Mouse (Mus musculus) limb, embryonic 14.5 days (tissue): ENCODE measurements around the gene Itgb1bp1. TPM values are rescaled to one million over a fixed set of nuclear protein-coding genes. Genes with fewer than 3 reads are reported as not detected.
A peak's percentile ranks its signal among the peaks of the same experiment; 100 is the strongest.

Source experiments
- ATAC-seq: fragments of 200-750 bp; cut with Nextera tagmentation; 2 replicates; pipeline ENCODE4 v1.8.0; 2017; ENCODE audit warnings: low read depth, moderate number of reproducible peaks, moderate TSS enrichment; ENCODE audit not compliant: low FRiP score
- DNase-seq: peaks from one replicate; pipeline ENCODE4 v3.0.0-alpha.2; 2015; ENCODE audit warnings: low spot score
- H3K27ac ChIP-seq: fragments of 300-500 bp; sonication (generic); replicated peaks from 2 replicates; pipeline ENCODE4 v1.5.1; 2014; ENCODE audit warnings: low read depth, mild to moderate bottlenecking, low read length, moderate library complexity, mixed read lengths
- H3K27me3 ChIP-seq: fragments of 300-500 bp; sonication (generic); 2 replicates; pipeline ENCODE4 v1.6.1; 2014; ENCODE audit warnings: low read length, mixed read lengths; ENCODE audit not compliant: control insufficient read depth, insufficient read depth
- H3K36me3 ChIP-seq: fragments of 300-500 bp; sonication (generic); 2 replicates; pipeline ENCODE4 v1.6.1; 2014; ENCODE audit warnings: mild to moderate bottlenecking, low read length, moderate library complexity, mixed read lengths; ENCODE audit not compliant: control insufficient read depth, insufficient read depth
- H3K4me1 ChIP-seq: fragments of 300-500 bp; sonication (generic); 2 replicates; pipeline ENCODE4 v1.6.1; 2014; ENCODE audit warnings: antibody characterized with exemption, low read length, mixed read lengths; ENCODE audit not compliant: control insufficient read depth, insufficient read depth
- H3K4me2 ChIP-seq: fragments of 300-500 bp; sonication (generic); replicated peaks from 2 replicates; pipeline ENCODE4 v1.6.1; 2014; ENCODE audit warnings: low read depth, mild to moderate bottlenecking, low read length, moderate library complexity; ENCODE audit not compliant: severe bottlenecking
- H3K4me3 ChIP-seq: fragments of 300-500 bp; sonication (generic); replicated peaks from 2 replicates; pipeline ENCODE4 v1.5.1; 2014; ENCODE audit warnings: low read length
- H3K9ac ChIP-seq: fragments of 300-500 bp; sonication (generic); 2 replicates; pipeline ENCODE4 v1.6.1; 2014; ENCODE audit warnings: mild to moderate bottlenecking, low read depth, low read length, moderate library complexity; ENCODE audit not compliant: severe bottlenecking
- H3K9me3 ChIP-seq: fragments of 300-500 bp; sonication (generic); 2 replicates; pipeline ENCODE4 v1.6.1; 2016; ENCODE audit warnings: low read length; ENCODE audit not compliant: control insufficient read depth
- POLR2A ChIP-seq: fragments of 200-500 bp; IDR thresholded peaks from 2 replicates; pipeline ENCODE4 v1.8.0; 2012; ENCODE audit warnings: inconsistent platforms, mild to moderate bottlenecking, moderate library complexity, borderline replicate concordance; ENCODE audit not compliant: insufficient read depth, insufficient read length; ENCODE audit errors: extremely low read depth
- WGBS: fragments of 180-500 bp; shearing (Covaris S2); extraction: QIAGEN DNeasy Blood & Tissue Kit; methylation state at CpG from one replicate; pipeline ENCODE4 v1.1.7; 2014; 5-methylcytosine and 5-hydroxymethylcytosine counted together
- polyA plus RNA-seq, 2 experiments: library from polyadenylated mRNA; depleted of rRNA in 1 of 2; stranded (reverse) in 1 of 2; unstranded in 1 of 2; fragments of >200 nt; fragmentation: Nextera tagmentation in 1 of 2; extraction: Ambion mirVana in 1 of 2; gene quantifications; 2 replicates each; pipeline versions ENCODE4 v1.2.1 to v1.2.3; 2012 to 2014

The Itgb1bp1 gene
- 22.3 and 27.4 TPM in 2 replicates for polyA plus RNA-seq (2012; rRNA removed)
- polyA plus RNA-seq (2014; fragmentation: Nextera tagmentation; extraction: Ambion mirVana): 52.1 and 62.6 TPM in 2 replicates

GRCm38 (mm10) chr12:21286243-21286622 is at the start of gene Itgb1bp1:
Gene Itgb1bp1, minus strand, starts transcription at chr12:21286284.
- ATAC-seq (peak; percentile 96), DNase-seq (peak; percentile 99)
- 0% methylated on average over 28 of the region's 28 CpGs for WGBS
- no peaks in the 10 kb centered on the region for H3K9me3 ChIP-seq
- peak within 1 kb of the TSS; percentile 86 for H3K9ac ChIP-seq
- H3K4me3 ChIP-seq: peak within 1 kb of the TSS; percentile 89
- H3K36me3 ChIP-seq: peaks cover 18% of the 10 kb centered on the region
- H3K27ac ChIP-seq: peak within 1 kb of the TSS; percentile 89
- no peak for TF ChIP-seq POLR2A
- peak within 1 kb of the TSS; percentile 70 for H3K4me2 ChIP-seq
- H3K4me1 ChIP-seq: peaks cover 4% of the 10 kb centered on the region; the same call in 1 of the 2 replicates
- no peaks in the 10 kb centered on the region for H3K27me3 ChIP-seq

GRCm38 (mm10) chr12:21335869-21336268 is 49.8 kb upstream of the Itgb1bp1 start:
- Histone ChIP-seq H3K4me2 (no peak overlapping the region), H3K27ac (no peak overlapping the region), H3K4me3 (no peak overlapping the region), H3K9ac (no peak overlapping the region), H3K9me3 (no peaks in the 10 kb centered on the region), H3K36me3 (peaks cover 66% of the 10 kb centered on the region), H3K27me3 (no peaks in the 10 kb centered on the region), H3K4me1 (no peaks in the 10 kb centered on the region)
- DNase-seq (no peak), ATAC-seq (no peak)
- WGBS: 85% methylated on average over 7 of the region's 7 CpGs
- no peak for TF ChIP-seq POLR2A

DNA sequence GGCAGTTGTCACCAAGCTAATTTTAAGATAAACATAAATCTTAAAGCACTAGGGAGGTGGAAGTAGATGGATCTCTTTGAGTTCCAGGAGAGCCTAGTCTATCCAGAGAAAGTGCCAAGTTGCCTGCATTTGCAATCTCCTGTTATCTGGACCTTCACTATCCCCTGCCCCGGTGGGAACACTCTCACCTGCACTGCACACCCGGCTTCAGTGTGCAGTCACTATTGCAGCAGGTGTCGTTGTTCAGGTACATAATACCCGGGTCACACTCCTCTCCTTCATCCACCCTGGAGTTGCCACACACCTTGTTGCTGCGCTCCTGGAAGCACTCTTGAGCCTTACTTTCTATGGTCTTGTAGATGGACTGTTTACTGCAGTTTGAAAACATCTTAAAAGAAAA is 47.7 kb upstream of the Itgb1bp1 start:
- H3K27me3 ChIP-seq: no peaks in the 10 kb centered on the region
- TF ChIP-seq POLR2A: no peak
- ATAC-seq (no peak), DNase-seq (no peak)
- H3K4me1 ChIP-seq: no peaks in the 10 kb centered on the region
- no peak overlapping the region for H3K4me2 ChIP-seq
- 90% methylated on average over 5 of the region's 5 CpGs for WGBS
- H3K9me3 ChIP-seq: no peaks in the 10 kb centered on the region
- no peak overlapping the region for H3K27ac ChIP-seq
- no peak overlapping the region for H3K4me3 ChIP-seq
- H3K36me3 ChIP-seq: peaks cover 61% of the 10 kb centered on the region
- H3K9ac ChIP-seq: no peak overlapping the region

DNA sequence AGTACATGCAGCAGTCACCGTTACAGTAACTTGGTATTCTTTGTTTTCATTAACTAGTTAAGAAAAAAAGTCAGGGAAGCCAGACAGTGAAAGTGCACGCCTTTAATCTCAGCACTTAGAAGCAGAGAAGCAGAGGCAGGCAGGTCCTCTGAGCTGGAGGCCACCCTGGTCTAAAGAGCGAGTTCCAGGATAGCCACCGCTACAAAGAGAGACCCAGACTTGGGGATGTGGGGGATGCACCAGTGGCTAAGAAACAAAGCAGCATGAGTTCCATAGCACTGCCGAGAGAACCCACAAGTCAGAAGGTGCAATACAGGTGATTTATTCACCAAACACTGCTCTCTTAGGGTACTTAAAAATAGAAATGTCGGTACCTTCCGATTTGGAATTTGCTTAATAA is 46.9 kb upstream of the Itgb1bp1 start:
- H3K27me3 ChIP-seq: no peaks in the 10 kb centered on the region
- TF ChIP-seq POLR2A: no peak
- peaks cover 64% of the 10 kb centered on the region for H3K36me3 ChIP-seq
- 94% methylated on average over 7 of the region's 7 CpGs for WGBS
- H3K27ac ChIP-seq: no peak overlapping the region
- DNase-seq (no peak), ATAC-seq (no peak)
- no peak overlapping the region for H3K4me2 ChIP-seq
- H3K4me3 ChIP-seq: no peak overlapping the region
- no peaks in the 10 kb centered on the region for H3K9me3 ChIP-seq
- H3K4me1 ChIP-seq: no peaks in the 10 kb centered on the region
- no peak overlapping the region for H3K9ac ChIP-seq

DNA sequence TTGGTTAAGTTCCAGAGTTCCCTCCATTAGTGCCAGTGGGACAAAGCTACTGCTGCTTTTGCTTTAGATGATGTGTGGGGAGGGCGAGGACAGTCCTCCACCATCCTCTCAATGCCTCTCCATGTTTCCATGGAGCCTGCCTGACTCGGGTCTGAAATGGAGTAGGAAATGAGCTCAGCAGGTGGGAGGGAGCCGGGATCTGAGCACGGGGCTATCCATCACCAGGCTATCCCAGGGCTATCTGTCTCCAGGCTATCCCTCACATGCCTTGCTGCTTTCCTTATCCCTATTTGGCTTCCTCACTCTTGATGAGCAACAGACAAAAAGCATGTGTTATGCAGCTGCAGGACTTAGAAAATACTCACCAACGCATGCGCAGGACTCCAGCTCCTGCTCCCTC is 45.6 kb upstream of the Itgb1bp1 start:
- ATAC-seq: no peak
- Histone ChIP-seq H3K4me1 (no peaks in the 10 kb centered on the region), H3K36me3 (peaks cover 75% of the 10 kb centered on the region), H3K27me3 (no peaks in the 10 kb centered on the region), H3K4me2 (no peak overlapping the region), H3K27ac (no peak overlapping the region), H3K9me3 (no peaks in the 10 kb centered on the region), H3K9ac (no peak overlapping the region), H3K4me3 (no peak overlapping the region)
- DNase-seq: no peak
- WGBS: 77% methylated on average over 6 of the region's 6 CpGs
- no peak for TF ChIP-seq POLR2A
